In genomic region chr11:98192901-98193805, GRCm38 (mm10) we compare ENCODE assay signal across 8 mouse cellular contexts. TPM values are rescaled to one million over a fixed set of nuclear protein-coding genes. Genes with fewer than 3 reads are reported as not detected.
A peak's percentile ranks its signal among the peaks of the same experiment; 100 is the strongest.
DNase-seq lines count a peak whose midpoint lies in the region; ATAC-seq and TF ChIP-seq lines count a peak whose summit lies in the region.

Gene Med1, minus strand, starts transcription at chr11:98193293.

- no peaks in the 10 kb centered on the region for H3K9me3 ChIP-seq in hindbrain, embryonic 13.5 days

- TF ChIP-seq CTCF in Patski (IDR thresholded peaks at IDR 0.05) = no peak

- peak within 1 kb of the TSS; percentile 95 for H3K27ac ChIP-seq in hindbrain, embryonic 13.5 days

- H3K4me1 ChIP-seq in hindbrain, embryonic 13.5 days (replicated peaks) = peaks cover 23% of the 10 kb centered on the region

- peak; percentile 92 for ATAC-seq in Patski
- ATAC-seq in hindbrain, embryonic 13.5 days (ENCODE audit: low FRiP score) = peak; percentile 97

- peak within 1 kb of the TSS; percentile 82 for H3K4me2 ChIP-seq in hindbrain, embryonic 13.5 days

- POLR2A ChIA-PET in Patski (lab: Charles Lee) = no interaction called here

- peaks cover 21% of the 10 kb centered on the region for H3K36me3 ChIP-seq in hindbrain, embryonic 13.5 days

- peak; percentile 89 for DNase-seq in Patski (ENCODE audit: low read depth, low spot score)
- peak; percentile 91 to 93 for DNase-seq in cerebellum, postnatal 14 days
- DNase-seq in frontal cortex, postnatal 14 days (ENCODE audit: low spot score in 2 of 2) = peak; percentile 86 to 89
- DNase-seq in layer of hippocampus, postnatal 25 days (ENCODE audit: extremely low spot score in 1 of 2, low spot score in 1 of 2) = peak; percentile 79
- DNase-seq in lung, postnatal 25 days (ENCODE audit: low spot score) = peak; percentile 97
- DNase-seq in retina, embryonic 14.5 days (ENCODE audit: low spot score) = peak; percentile 97
- DNase-seq in thymus, postnatal 4 days = peak; percentile 90

- H3K4me3 ChIP-seq in hindbrain, embryonic 13.5 days = peak within 1 kb of the TSS; percentile 70

- peak within 1 kb of the TSS; percentile 91 for H3K9ac ChIP-seq in hindbrain, embryonic 13.5 days

- H3K27me3 ChIP-seq in Patski = no peaks in the 10 kb centered on the region
- no peaks in the 10 kb centered on the region for H3K27me3 ChIP-seq in hindbrain, embryonic 13.5 days

- in situ Hi-C loops in Patski (cut with MboI; ENCODE audit: low pct_unique_long_range_greater_than_20kb) = no loop called here

- CTCF ChIA-PET in Patski (lab: Charles Lee) = interaction anchor here (1.3 kb wide), 1 partner anchor 21 kb away, joined by 3 read pairs; no protein-coding TSS in a partner anchor

- under 1% methylated on average over 50 of the region's 53 CpGs for WGBS in hindbrain, embryonic 13.5 days

RNA-seq across cellular contexts. Expression of gene Med1, which starts in this region (rescaled TPM):
- polyA plus RNA-seq in Patski (2021) = 23.9 TPM
- 67.0 and 67.4 TPM in 2 replicates for polyA plus RNA-seq in hindbrain, embryonic 13.5 days (2015; fragmentation: Nextera tagmentation; extraction: Ambion mirVana)
- 10 to 100 TPM; 49.5 to 54.0 TPM for total RNA-seq in layer of hippocampus, postnatal 25 days (2021)

Comparison
In these comparisons a context has a peak if more than half of its experiments do, and no peak if none do; other contexts are left out.
1. Peak in every context shown above with its lines: DNase-seq, ATAC-seq, H3K4me3 ChIP-seq and H3K27ac ChIP-seq.